Mouse (Mus musculus) myocyte (in vitro differentiated cells): ENCODE measurements around the gene Tsr1. TPM values are rescaled to one million over a fixed set of nuclear protein-coding genes. Genes with fewer than 3 reads are reported as not detected.

Source experiments
- H3K27me3 ChIP-seq: one replicate; pipeline ENCODE4 v1.6.1; 2011; ENCODE audit not compliant: control insufficient read depth, insufficient read depth, insufficient read length
- H3K36me3 ChIP-seq: one replicate; pipeline ENCODE4 v1.6.1; 2011; ENCODE audit not compliant: control insufficient read depth, insufficient read depth
- H3K4me2 ChIP-seq: one replicate; pipeline ENCODE4 v1.6.1; 2011; ENCODE audit warnings: low read depth, control low read depth
- H3K4me3 ChIP-seq: one replicate; pipeline ENCODE4 v1.5.1; 2011; ENCODE audit warnings: mild to moderate bottlenecking, control low read depth, moderate library complexity
- H3K79me2 ChIP-seq: one replicate; pipeline ENCODE4 v1.6.1; 2011; ENCODE audit not compliant: control insufficient read depth, insufficient read depth
- H3ac ChIP-seq: one replicate; pipeline ENCODE4 v1.6.1; 2011; ENCODE audit not compliant: control insufficient read depth, insufficient read length
- CEBPB ChIP-seq: IDR thresholded peaks from 2 replicates; pipeline ENCODE4 v1.6.1; 2011; ENCODE audit warnings: mild to moderate bottlenecking, moderate library complexity; ENCODE audit not compliant: poor library complexity, insufficient read depth, severe bottlenecking
- E2F4 ChIP-seq: IDR thresholded peaks from one replicate; pipeline ENCODE4 v1.6.1; 2011; ENCODE audit warnings: mild to moderate bottlenecking, control low read depth, moderate library complexity; ENCODE audit not compliant: insufficient read depth
- MAX ChIP-seq: IDR thresholded peaks from one replicate; pipeline ENCODE4 v1.6.1; 2011; ENCODE audit warnings: low read depth, mild to moderate bottlenecking, control low read depth
- MYOD1 ChIP-seq, 3 experiments: IDR thresholded peaks; one replicate each; pipeline ENCODE4 v1.6.1; 2011; ENCODE audit warnings: control low read depth in 2 of 3, low read depth in 2 of 3, mild to moderate bottlenecking in 2 of 3, moderate library complexity in 1 of 3; ENCODE audit not compliant: insufficient read length in 2 of 3, control insufficient read depth in 1 of 3
- MYOG ChIP-seq, 3 experiments: IDR thresholded peaks; one replicate each; pipeline ENCODE4 v1.6.1; 2011; ENCODE audit warnings: control low read depth in 2 of 3, low read depth in 2 of 3, mild to moderate bottlenecking in 2 of 3; ENCODE audit not compliant: insufficient read length in 2 of 3, control insufficient read depth in 1 of 3, insufficient read depth in 1 of 3
- POLR2A ChIP-seq: IDR thresholded peaks from one replicate; pipeline ENCODE4 v1.6.1; 2011; ENCODE audit warnings: low read depth, mild to moderate bottlenecking, control low read depth, moderate library complexity; ENCODE audit not compliant: insufficient read length
- POLR2AphosphoS2 ChIP-seq: IDR thresholded peaks from one replicate; pipeline ENCODE4 v1.6.1; 2011; ENCODE audit warnings: low read depth, control low read depth; ENCODE audit not compliant: insufficient read length
- SRF ChIP-seq: IDR thresholded peaks from one replicate; pipeline ENCODE4 v1.6.1; 2011; ENCODE audit warnings: low read depth; ENCODE audit not compliant: control insufficient read depth, insufficient read length
- TCF12 ChIP-seq: IDR thresholded peaks from one replicate; pipeline ENCODE4 v1.6.1; 2011; ENCODE audit warnings: mild to moderate bottlenecking, control low read depth; ENCODE audit not compliant: poor library complexity, insufficient read depth, severe bottlenecking
- TCF3 ChIP-seq: IDR thresholded peaks from one replicate; pipeline ENCODE4 v1.6.1; 2011; ENCODE audit warnings: low read depth, control low read depth; ENCODE audit not compliant: insufficient read length
- polyA plus RNA-seq: library from polyadenylated mRNA; unstranded; fragments of >200 nt; fragmentation: generic; extraction: Trizol; gene quantifications from one replicate; pipeline ENCODE4 v1.2.1, GENCODE M21; 2012; ENCODE audit warnings: missing spikeins

Gene Tsr1
- polyA plus RNA-seq, 1 experiment: 26.7 TPM

GRCm38 (mm10) chr11:74956006-74956405, 58.1 kb downstream of the Tsr1 start:
- H3K36me3 ChIP-seq: no peaks in the 10 kb centered on the region
- H3K27me3 ChIP-seq: no peaks in the 10 kb centered on the region
- no peak overlapping the region for H3ac ChIP-seq
- TF ChIP-seq MYOG (IDR thresholded peaks at IDR 0.05; ENCODE audit: control insufficient read depth in 1 of 3, insufficient read depth in 1 of 3, insufficient read length in 2 of 3, low read depth in 2 of 3) (no peak), MYOD1 (IDR thresholded peaks at IDR 0.05; ENCODE audit: control insufficient read depth in 1 of 3, insufficient read length in 2 of 3, low read depth in 2 of 3) (no peak), POLR2A (no peak), CEBPB (no peak), E2F4 (no peak), MAX (no peak), SRF (no peak)
- no peak overlapping the region for H3K4me3 ChIP-seq
- no peaks in the 10 kb centered on the region for H3K79me2 ChIP-seq
- H3K4me2 ChIP-seq: no peak overlapping the region

- H3K4me2 ChIP-seq: no peak overlapping the region
- no peaks in the 10 kb centered on the region for H3K79me2 ChIP-seq
- H3K27me3 ChIP-seq: no peaks in the 10 kb centered on the region
- no peaks in the 10 kb centered on the region for H3K36me3 ChIP-seq
- H3K4me3 ChIP-seq: no peak overlapping the region
- TF ChIP-seq CEBPB: no peak
- no peak for TF ChIP-seq MYOG (IDR thresholded peaks at IDR 0.05; ENCODE audit: control insufficient read depth in 1 of 3, insufficient read depth in 1 of 3, insufficient read length in 2 of 3, low read depth in 2 of 3)
- TF ChIP-seq MYOD1 (IDR thresholded peaks at IDR 0.05; ENCODE audit: control insufficient read depth in 1 of 3, insufficient read length in 2 of 3, low read depth in 2 of 3): no peak
- TF ChIP-seq POLR2AphosphoS2: no peak
- no peak for TF ChIP-seq TCF12
- TF ChIP-seq TCF3: no peak
- TF ChIP-seq POLR2A: no peak
- no peak for TF ChIP-seq SRF
- no peak for TF ChIP-seq MAX
- TF ChIP-seq E2F4: no peak
- H3ac ChIP-seq: no peak overlapping the region
Observed at GRCm38 (mm10) chr11:74957600-74957999, 59.7 kb downstream of the Tsr1 start.

Other genes starting within 250 kb of the Tsr1 start
- 62.3 TPM for gene Cluh, start 248.6 kb upstream of the Tsr1 start, polyA plus RNA-seq
- 32.6 TPM for gene Pafah1b1, start 173.4 kb upstream of the Tsr1 start, polyA plus RNA-seq
- 10.9 TPM for gene Mettl16, start 127.2 kb upstream of the Tsr1 start, polyA plus RNA-seq
- gene Mnt, start 67.2 kb upstream of the Tsr1 start, polyA plus RNA-seq: 12.7 TPM
- gene Sgsm2, start 1.0 kb upstream of the Tsr1 start, polyA plus RNA-seq: 12.3 TPM
- 14.7 TPM for gene Smg6, start 27.8 kb downstream of the Tsr1 start, polyA plus RNA-seq
- gene Srr, start 27.9 kb downstream of the Tsr1 start, polyA plus RNA-seq: 10.5 TPM